Mouse (Mus musculus) urinary bladder, postnatal 4 days (tissue): ENCODE data around the gene Ceacam18.
"Not testable (repeated sequence)": the region's sequence is repeated elsewhere in the genome, so short reads cannot be mapped to it uniquely, and the experiment has no call there.

Experiments
- DNase-seq, 2 experiments: peaks; one replicate each; pipeline ENCODE4 v3.0.0; 2021 to 2022; ENCODE audit warnings: low spot score in 2 of 2

The Ceacam18 gene

DNA sequence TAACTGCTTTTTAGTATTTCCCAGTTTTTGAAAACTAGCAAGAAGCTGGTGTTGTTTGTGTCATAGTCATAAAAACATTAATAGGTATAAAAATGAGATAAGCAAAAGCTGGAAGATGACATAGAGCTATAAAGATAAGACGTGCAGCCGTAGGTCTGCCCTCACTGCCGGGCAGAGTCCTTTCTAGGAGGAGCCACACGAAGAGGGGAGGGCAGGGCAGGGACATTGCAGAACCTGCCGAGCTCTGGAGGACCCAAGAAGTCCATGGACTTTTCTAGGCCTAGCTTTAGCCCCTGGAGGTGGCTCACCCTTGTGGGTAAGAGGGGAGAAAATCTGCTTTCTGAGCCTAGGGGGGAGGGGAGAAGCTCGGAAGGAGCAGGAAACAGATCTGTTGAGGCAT lies at the start of gene Ceacam18:
Ceacam18 (plus strand) TSS at position 208 of the 400 bp plus-strand sequence.
- no peak for DNase-seq

DNA sequence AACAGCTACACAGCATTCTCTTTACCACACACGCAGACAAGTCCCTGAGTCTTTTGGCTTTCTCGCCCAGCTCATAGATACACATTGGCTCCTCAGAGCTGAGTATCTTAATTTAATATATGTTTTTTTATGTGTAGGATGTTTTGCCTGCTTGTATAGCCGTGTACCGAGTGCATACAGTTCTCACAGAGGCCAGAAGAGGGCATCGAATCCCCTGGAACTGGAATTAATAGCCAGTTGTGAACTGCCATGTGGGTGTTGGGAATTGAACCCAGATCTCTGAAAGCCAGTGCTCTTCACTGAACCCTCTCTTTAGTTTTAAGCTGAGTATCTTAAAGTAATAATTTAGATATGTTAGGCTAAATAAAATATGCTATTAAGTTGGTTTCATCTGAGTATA lies 49.7 kb upstream of the Ceacam18 start:
- no peak for DNase-seq

DNA sequence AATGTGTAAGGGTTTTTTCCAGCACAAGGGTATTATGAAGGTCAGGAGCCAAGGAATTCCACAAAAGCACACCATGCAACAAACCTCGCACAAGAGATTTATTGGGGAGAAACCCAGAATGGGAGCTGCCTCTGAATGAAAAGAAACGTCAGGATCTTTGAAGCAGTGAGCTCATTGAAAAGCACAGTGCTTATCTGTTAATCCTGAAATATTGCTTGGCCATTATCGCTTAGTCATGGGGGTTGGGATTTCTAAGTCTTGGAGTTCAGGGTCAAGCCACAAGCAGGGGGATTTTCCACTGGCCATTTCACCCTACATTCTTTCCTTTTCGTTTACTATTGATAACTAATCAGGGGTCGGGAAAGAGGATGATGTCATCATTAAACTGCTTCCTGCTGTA lies 32.6 kb upstream of the Ceacam18 start:
- DNase-seq = no peak

DNA sequence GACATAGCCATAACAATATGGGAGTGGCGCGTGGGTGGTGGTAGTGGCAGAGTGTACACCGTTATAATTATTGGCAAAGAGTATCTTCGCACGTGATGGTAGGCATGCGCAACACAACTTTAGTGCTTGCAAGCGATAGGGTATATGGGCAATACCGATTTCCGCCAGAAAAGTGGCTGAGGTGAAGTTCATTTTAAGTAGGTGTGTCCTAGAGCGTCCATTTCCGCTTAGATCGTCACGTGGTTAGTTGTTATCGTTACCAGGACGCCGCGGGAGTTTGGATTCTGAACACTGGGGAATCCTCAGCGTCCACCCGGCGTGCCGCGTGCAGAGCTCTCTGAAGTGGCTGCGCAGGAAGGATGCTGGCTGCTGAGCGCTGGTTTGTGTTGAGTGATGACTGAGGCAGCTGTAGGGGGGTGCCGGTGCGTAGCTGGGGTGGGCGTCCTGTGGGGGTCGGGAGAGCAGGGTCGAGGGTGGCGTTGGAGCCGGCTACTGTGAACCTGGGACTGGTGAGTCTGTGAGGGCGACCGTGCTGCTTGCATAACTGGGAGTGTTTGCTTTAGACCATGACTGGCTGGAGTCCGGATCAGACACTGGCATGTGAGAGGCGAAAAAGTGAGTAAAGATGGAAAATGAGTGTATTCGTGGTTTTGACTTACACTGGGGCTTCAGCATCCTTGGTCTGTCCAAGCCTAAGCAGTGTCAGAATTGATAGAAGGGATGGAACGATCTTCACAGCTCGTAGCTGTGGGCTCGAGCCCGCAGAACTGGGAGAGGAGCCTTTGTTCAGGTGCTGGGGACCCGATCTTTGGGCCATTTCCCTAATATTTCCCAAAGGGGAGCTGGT lies 27.4 kb upstream of the Ceacam18 start, which contains the start of gene Zfp819:
Zfp819 (plus strand) TSS at position 274 of the 847 bp plus-strand sequence.
- DNase-seq = peak; percentile 31 to 63

DNA sequence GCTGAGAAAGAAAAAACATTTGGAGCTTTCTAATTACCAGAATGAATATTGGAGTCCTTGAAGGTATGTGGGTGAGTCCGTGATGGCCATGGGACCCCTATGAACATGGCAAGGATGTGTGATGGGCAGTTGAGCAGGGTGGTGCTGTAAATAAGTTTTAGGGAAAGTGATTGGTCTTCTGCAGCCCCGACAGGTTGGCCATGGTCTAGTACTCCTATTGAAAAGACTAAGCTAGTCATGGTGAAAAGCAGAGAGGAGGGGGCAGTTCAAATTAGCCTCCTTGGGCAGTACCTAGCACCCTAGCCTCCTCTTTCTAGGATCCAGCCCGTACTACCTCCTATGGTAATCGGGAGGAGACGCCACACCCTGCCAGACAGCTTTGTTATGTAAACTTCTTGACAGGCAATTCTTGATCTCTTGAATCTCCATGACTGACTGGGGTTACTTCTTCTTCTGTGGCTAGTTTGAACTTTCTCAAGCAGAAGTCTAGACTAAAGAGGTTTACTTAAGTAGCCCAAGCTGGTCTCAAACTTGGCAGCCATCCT lies 26.7 kb upstream of the Ceacam18 start:
- no peak for DNase-seq

DNA sequence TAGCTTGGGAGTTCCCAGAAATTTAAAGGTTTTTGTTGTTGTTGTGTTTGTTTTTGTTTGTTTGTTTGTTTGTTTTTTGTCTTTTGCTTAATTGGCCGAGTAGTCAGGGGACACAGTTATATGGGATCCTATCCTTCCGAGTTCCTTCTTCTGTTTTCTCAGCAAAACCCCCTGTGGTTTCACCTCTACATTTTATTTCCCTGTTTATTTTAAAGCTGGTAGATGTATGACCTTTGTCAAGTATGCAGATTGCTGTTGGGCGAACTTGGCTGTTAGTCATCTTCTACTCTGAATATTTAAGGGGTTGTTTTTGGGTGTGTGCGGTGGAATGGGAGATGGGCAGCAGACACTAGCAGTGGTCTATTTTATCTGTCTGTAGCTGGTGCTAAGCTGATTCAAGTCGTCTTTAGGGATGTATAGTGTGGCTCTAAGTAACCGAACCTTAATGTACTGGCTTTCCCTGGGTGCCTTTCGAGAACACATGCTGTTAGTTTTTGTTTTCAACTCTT lies 26.1 kb upstream of the Ceacam18 start:
- no peak for DNase-seq

DNA sequence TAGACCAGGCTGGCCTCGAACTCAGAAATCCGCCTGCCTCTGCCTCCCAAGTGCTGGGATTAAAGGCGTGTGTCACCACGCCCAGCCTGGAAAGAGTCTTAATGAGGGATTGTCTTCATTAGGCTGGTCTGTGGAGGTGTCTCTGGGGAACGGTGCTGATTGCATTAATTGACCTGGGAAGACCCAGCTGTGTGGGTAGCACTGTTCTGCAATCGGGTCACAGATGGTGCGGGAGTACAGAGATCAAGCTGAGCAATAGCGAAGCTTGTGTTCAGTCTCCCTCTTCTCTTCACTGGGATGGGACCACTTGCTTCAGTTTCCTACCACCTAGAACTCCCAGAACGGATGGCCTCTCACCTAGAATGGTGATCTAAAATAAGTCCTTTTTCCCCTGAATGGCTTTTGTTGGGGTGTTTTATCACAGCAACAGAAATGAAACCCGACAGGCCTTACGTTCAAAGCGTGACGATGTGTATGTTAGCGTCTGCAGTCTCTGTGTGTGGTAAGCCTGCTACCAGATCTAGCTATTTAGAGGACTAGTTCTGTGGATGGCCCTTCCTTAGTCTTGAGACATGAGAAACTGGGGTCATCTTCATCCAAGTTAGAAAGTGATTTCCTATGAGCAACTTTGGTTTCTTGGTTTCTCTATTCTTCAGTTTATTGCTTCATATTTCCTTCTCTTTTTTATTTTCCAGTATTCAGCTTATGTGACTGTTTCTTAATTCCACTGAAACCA lies 20.5 kb upstream of the Ceacam18 start:
- no peak for DNase-seq

DNA sequence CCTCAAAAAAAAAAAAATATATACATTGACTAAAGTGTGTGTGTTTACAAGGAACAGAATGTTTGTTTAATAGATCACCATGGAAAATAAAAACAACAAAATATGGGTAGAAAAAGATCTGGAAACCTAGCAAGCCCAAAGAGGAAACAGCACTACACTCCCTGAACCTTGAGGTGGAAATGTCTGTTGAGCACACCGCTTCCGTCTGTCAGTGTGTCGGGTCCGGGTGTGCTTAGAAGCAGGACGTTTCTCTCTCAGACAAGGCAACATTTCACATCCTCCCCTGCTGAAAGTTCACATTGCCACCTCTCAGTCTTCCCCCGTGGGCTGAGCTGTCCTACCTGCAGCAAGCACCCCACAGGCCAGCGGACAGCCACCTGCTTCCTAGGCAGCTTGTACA lies 11.6 kb upstream of the Ceacam18 start:
- no peak for DNase-seq

DNA sequence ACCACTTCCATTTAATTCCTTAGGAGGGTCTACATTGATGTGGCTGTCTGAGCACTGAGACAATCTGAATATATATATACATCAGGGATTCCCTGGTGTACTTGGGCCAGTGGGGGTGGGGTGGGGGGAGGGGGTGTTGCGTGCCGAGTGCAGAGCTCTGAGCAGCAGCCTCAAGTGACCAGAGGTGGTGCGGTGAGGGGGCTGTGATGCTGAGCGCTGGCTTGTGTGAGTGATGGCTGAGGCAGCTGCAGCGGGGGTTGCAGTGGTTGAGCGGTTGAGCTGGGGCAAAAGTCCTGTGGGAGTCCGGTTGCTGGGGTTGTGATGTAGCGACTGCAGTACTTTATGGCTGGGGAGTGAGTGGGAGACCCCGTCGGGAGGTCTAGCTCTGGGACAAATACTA lies 10.7 kb upstream of the Ceacam18 start:
- no peak for DNase-seq

DNA sequence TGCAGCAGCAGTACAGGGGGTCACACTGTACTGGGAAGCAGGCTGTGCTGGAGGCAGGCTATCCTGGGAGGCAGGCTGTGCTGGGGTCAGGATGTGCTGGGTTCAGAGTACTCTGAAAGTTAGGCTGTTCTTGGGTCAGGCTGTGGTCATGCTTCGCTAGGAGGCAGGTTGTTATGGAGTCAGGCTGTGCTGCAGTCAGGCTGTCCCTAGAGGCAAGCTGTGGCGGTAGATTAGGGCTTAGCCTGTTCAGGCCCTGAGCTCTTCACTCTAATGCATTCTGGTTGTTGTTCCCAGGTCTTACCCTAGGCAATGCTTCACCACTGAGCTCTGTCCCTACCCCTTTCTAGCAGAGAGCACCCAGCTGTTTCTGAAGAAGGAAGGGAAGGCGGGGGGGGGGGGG lies 9.4 kb upstream of the Ceacam18 start:
- no peak for DNase-seq

DNA sequence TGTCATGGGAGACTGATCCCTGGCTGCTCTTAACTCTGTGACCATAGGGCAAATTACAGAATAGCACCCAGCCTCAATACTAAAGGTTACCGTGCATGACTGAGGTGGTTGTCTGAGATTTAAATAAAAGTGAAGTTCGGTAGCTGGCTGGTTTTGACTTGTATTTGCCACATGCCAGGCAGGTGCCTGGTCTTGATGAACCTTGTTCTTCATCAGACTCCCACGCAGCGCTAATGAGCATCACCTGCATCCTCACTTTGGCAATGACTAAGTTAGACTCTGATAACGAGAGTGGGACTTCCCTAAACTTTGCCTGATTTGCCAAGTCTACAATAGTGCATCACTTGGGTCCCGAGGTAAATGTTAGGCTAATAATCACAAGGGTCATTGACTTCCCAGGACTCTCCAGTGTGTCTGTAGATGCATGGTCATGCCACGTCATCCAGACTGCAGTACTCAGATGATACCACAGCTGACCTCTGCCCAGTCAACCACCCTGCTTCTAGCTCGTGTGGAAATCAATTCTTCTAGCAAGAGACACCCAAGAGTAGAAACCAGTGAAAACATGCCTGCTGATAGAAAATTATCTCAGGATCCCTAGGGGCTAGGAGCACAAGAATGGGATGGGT lies 8.6 kb upstream of the Ceacam18 start:
- DNase-seq = no peak

DNA sequence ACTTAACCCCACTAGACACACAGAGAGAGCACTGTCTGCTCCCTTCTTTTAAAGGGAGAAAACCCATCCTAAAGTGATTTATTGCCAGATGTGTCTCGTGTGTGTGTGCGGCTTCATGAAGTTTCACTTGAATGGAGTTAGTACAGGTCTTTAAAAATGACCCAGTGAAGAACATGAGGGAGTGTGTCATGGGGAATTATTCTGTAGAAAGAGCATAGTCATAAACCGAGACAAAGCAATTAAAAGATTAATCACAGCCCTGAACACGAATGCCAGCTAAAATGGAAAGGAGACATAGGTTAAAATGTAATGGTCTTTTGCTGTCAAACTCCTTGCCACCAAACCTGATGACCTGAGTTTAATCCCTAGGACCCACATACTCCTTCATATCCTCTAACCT lies 567 bp upstream of the Ceacam18 start:
- DNase-seq = no peak

DNA sequence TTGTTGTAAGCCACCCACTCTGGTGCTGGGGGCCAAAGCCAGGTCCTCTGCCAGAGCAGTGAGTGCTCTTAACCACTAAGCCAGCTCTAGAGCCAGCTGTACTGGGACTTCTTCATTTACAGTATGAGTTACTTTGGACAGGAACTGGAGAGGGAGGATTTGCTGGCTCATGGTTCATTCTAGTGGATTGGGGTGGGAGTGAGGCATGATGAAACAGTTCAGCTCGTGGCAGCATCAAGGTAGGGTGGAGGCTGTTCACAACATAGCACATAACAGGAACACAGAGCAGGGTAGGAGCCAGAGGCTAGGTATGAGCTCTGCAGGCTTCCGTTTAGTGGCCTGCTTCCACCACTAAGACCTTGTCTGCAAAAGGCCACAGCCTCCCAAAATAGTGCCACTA lies 1.7 kb downstream of the Ceacam18 start:
- no peak for DNase-seq

DNA sequence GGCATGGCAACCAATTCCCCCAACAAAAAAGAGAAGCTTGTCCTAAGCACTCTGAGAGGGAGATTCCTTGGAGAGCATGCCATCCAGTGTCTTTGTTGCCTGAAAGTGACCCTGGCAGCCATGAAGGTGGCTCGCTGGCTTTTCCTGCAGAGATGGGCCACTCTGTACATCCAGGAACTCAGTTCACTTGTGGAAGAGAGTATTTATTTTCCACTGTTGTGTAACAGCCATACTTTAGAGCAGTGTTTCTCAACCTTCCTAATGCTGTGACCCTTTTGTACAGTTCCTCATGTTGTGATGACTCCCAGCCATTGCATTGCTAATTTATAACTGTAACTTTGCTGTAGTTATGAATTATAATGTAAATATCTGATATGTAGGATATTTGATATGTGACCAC lies 2.6 kb downstream of the Ceacam18 start:
- no peak for DNase-seq

DNA sequence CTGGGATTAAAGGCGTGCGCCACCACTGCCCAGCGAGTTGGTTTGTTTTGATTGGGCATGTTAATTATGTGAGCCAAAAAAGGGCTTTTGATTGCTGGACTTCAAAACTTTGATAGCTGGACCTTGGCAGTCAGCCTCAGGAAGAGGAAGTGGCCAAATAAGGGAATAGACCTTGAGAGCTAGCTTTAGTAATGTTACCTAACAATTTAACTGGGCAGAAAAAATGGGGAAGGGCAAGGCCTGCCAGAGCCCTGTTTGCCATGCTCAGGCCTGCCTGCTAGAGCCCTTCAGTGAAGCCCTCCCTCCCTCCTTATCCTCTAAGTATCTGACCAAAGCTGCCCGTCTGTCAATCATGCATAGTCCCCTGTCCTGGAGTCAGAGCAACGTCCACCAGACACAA lies 8.1 kb downstream of the Ceacam18 start:
- no peak for DNase-seq

DNA sequence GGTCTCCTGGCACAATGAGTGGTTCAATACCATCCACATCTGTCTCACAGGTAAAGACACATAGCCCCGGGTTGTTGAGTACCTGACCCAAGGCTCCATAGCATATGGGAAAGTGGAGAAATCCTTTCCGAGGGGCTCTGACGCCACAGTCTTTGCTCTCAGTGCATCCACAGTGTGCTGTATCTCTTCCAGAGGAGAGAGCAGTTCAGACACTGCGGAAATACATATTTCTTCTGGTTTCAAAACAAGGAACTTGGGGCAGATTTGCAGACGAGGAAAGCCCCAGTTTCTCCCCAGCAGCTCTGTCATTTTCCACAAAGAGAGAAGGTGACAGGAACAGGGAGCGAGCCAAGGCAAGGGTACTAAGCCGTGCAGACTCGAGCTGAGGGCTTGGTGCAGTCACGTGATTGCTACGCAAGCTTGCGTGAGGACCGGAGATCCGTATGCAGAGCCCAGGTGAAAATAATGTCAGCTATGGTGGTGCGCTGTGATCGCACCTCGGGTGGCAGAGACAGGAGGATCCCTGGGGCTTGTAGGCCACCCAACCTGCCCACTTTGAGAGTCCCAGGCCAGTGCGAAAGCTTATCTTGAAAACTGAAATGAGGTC lies 8.6 kb downstream of the Ceacam18 start:
- no peak for DNase-seq

DNA sequence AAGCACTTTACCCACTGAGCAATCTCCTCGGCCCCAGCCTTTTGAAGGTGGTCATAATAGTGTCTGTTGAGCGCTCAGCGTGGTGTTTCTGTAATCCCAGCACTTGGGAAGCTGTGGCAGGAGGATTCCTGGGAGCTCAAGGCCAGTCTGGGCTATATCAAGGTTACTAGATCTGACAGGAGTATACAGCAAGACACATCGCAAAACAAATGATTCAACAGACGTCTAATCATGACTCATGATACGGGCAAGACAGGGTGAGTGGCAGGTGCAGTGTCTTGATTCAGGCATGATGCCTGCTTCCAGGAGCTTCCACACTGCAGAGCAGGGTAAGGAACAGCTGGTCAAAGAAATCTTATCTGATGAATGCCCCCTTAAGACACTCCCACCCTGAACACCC lies 18.2 kb downstream of the Ceacam18 start:
- no peak for DNase-seq

DNA sequence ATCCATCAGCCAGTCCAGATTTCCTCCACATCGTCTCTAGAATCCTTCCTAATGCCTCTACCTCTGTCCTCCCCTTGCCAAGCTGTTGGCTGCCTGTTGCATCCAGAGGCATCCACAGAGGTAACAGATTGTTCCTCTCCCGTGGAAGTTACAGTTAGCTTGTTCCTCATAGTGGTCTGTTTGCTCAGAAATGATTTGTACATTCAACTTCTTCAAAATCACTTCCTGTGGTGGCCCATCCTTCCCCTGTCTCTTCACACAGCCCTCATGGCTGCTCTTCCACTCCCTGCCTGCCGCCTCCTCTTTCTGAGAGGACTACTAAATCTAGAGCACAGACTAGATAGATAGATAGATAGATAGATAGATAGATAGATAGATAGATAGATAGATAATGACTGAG lies 20.0 kb downstream of the Ceacam18 start:
- DNase-seq = no peak

DNA sequence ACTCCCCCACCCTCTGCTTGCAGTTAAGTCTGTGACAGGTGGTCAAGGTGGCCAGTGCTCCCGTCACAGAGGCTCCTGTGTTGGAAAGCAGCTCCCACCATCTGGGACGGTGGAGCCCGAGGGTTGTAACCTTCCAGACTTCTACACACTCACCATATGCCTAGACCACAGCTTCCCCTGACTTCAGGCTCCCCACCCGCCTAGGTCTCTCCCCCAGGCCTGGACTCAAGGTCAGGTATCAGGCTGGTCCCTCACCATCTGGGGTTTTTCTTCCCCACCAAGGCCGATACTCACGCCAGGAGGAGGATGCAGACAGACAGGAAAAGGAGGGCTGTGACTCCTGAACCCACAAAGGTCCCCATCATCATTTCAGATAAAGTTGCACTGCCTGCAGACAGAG lies 21.7 kb downstream of the Ceacam18 start:
- no peak for DNase-seq

DNA sequence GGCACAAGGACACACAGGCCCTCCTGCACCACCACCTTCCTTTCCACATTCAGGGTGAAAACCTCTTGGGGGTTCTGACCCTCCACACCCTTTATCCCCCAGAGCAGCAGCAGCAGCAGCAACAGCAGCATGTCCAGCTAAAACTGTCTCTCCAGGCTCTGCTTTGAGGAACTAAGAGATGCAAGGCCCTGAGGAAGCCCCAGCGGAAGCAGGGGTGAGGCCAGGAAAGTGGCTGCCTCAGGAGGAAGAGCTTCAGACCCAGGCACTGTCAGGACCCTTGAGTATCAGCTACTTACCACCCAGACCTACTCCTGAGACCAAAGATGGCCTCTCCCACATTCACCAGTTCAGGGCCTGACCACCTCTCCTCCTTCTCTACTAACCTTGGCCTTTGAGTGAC lies 25.5 kb downstream of the Ceacam18 start, which contains the start of gene Siglece:
Siglece (minus strand) TSS at position 160 of the 400 bp plus-strand sequence.
- DNase-seq = no peak

DNA sequence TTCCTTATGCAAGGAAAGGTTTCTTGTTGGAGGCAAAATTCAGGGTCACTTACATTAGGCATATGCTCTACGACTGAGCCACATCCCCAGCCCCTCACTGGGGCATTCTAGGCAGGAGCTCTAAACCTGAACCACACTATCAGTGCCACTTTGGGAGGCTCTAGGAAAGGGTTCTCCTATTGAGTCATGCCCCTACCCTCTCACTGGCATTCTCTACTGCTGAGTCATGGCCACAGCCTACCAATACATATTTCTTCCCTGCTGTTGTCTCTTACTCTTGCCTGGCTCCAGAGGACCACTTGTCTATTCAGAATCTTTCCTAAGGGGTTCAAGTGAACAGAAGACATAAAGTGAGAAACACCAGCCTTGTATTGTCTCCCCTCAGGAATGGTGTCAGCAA lies 28.3 kb downstream of the Ceacam18 start:
- DNase-seq = no peak

DNA sequence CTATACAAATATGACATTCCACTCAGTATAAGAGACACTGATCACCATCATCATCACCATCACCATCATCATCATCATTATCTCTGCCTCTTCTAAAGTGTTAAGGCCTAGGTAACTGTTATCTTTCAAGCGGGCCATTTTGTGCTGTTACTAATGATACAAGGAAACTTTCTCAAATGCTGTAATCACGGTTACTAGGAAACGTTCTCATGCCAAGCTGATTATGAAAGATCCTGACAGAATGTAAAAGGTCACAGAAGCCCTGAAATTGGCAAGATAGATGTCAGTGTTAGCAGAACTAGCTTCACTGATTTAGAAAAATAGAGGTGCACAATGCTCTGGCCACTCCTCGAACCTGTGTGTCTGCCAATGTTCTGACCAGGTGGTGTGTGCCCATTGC lies 32.7 kb downstream of the Ceacam18 start:
- DNase-seq = not testable (repeated sequence)
